Mouse (Mus musculus): Measurements from ENCODE around the gene Vmn2r30.
"Not testable (repeated sequence)": the region's sequence is repeated elsewhere in the genome, so short reads cannot be mapped to it uniquely, and the experiment has no call there.

Gene Vmn2r30

DNA sequence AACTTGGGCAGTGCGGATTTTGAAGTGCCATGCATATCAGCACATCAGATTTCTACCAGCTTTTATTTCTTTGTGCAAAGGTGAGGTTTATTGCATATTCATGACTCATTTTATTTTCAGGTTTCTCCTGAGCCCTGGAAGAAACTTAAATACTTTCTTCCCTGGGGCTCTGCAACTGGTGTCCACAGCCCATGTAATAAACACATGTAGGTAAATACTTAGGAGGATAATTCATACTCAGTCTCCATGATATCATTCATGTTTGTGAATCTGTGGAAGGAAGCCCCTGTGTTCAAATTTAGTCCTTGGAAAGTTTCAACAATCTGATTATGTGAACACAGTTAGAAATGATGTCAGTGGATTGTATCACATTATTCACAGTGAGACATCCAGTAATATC, at the start of gene Vmn2r30:
Gene Vmn2r30, minus strand, starts transcription at position 101 of the 400 bp plus-strand sequence.
- DNase-seq (ENCODE audit: low spot score) = not testable (repeated sequence)

DNA sequence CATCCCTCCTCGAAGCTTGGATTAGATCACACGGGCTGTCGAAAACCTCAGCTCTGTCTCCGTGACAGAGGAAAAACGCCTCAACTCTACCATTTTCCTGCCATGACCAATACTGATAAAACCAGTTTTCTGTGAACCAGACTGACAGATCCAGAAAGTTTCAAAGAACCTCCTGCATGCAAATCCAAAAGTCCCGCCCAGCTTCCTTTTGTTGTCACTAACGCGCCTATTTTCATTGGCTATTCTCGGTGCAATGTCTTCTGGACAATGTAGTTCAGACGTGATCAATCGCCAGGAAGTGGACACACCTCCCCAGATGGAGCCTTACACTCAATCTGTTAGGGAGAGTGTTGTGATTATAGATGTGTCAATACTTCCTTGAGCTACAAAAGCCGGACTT, 37.0 kb upstream of the Vmn2r30 start, which contains the start of gene Gm45783:
Gene Gm45783, minus strand, starts transcription at position 143 of the 400 bp plus-strand sequence.
- peak; percentile 0 for DNase-seq (ENCODE audit: low spot score)

DNA sequence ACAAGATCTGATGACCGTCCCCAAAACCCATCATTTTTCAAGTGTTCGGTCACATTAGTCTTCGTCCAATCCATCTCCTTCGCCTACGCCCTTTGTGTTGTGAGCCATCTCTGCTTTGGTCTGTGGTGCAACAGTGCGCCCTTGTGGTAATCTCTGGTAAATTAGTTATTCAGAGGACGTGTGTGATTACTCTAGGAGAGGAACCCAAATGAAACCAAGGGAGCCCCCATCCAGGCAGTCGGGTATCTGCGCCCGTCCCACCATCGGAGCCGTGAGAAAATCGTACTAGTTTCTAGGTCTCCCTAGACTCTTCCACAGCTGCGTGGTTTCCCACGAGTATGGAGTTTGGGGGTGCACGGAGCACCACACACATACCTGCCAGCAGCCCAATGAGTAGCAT, 41.8 kb downstream of the Vmn2r30 start:
- peak; percentile 57 for DNase-seq (ENCODE audit: low spot score)

DNA sequence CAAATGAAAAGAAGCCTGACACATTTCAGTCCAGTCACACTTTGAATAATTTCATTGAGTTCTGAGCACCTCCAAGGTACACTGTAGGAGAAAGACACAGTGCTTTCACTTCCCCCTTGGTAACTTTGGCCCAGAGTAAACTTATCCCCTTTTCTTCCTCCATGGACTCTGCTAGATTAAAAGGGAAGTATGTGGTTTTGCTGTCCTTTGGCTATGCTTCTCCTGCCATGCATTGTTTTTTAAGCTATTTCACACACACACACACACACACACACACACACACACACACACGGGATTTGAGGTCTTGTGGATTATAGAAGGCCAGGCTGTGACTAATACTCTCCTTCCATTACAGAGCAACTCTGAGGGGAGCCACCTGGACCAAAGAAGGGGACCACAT, 56.0 kb downstream of the Vmn2r30 start:
- DNase-seq (ENCODE audit: low spot score) = no peak

DNA sequence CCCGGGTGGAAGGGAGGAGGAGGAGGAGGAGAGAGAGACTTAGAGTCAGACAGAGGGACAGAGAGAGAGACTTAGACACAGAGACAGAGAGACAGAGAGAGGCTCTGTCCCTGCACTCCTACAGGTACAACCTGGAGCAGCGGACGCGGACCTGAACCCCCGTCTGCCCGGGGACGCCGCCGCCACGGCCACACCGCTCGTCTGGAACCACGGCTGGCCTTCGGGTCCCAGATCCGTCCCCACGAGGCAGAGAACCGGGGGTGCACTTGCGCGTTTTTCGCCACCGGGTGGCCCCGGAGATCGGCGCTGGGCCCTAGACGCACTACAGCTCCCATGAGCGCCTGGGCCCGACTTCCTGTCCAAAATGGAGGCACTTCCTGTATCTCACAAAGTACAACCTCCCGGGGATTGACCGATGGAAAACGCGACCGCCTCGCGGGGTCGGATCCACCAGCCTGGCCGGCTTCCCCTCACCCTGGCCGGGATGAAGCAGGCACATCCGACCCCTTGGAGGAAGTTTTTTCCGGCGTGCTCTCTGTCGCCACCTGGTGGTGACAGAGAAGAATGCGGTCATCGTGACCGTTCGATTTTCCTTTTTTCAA, 59.3 kb downstream of the Vmn2r30 start, which contains the start of gene Gm45844:
Gene Gm45844, minus strand, starts transcription at position 324 of the 602 bp plus-strand sequence.
- peak; percentile 54 for DNase-seq (ENCODE audit: low spot score)

DNA sequence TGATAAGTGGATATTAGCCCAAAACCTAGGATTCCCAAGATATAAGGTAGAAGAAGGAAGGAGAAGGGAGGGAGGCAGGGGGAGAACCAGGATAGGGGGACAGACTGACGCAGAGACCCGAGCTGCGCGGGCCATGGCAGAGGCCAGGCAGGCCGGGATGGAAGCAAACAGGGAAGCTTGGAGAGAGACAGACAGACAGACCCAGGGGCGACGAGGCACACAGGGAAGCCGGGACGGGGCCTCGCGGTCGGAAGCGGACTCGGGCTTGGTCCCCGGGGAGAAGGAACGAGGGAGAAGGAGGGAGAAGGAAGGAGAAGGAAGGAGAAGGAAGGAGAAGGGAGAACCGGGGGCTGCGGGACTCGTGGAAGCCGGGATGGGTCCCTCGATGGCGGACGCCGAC, 59.9 kb downstream of the Vmn2r30 start:
- DNase-seq (ENCODE audit: low spot score) = peak; percentile 24

Measured in embryo, embryonic 10.5 days (tissue).